Mouse (Mus musculus): ENCODE measurements around the gene Map3k11.
"Not testable (repeated sequence)": the region's sequence is repeated elsewhere in the genome, so short reads cannot be mapped to it uniquely, and the experiment has no call there.

Gene Map3k11

GRCm38 (mm10) chr19:5668372-5668771 is 20.2 kb upstream of the Map3k11 start:
- no peak for DNase-seq

GRCm38 (mm10) chr19:5680432-5680831 is 8.1 kb upstream of the Map3k11 start:
- no peak for DNase-seq

- no peak for DNase-seq
These were observed 4.3 kb upstream of the Map3k11 start for GRCm38 (mm10) chr19:5684236-5684635.

- no peak for DNase-seq
These were observed 3.6 kb upstream of the Map3k11 start for GRCm38 (mm10) chr19:5684985-5685384.

- DNase-seq = no peak
These were observed 3.1 kb upstream of the Map3k11 start for GRCm38 (mm10) chr19:5685431-5685830.

GRCm38 (mm10) chr19:5685861-5686260 is 2.7 kb upstream of the Map3k11 start:
- no peak for DNase-seq

- no peak for DNase-seq
These were observed 2.1 kb upstream of the Map3k11 start for GRCm38 (mm10) chr19:5686437-5686836.

- not testable (repeated sequence) for DNase-seq
These were observed 1.6 kb upstream of the Map3k11 start for GRCm38 (mm10) chr19:5686954-5687353.

GRCm38 (mm10) chr19:5687738-5688137 is 804 bp upstream of the Map3k11 start:
- DNase-seq = no peak

GRCm38 (mm10) chr19:5689088-5689428 is 516 bp downstream of the Map3k11 start:
- DNase-seq = no peak

- DNase-seq = peak; percentile 85
These were observed 1.2 kb downstream of the Map3k11 start for GRCm38 (mm10) chr19:5689565-5690342.

- peak; percentile 18 for DNase-seq
These were observed 1.8 kb downstream of the Map3k11 start for GRCm38 (mm10) chr19:5690343-5690735.

- no peak for DNase-seq
These were observed 3.1 kb downstream of the Map3k11 start for GRCm38 (mm10) chr19:5691601-5692000.

- no peak for DNase-seq
These were observed 3.8 kb downstream of the Map3k11 start for GRCm38 (mm10) chr19:5692086-5692912.

GRCm38 (mm10) chr19:5692913-5693396 is 4.4 kb downstream of the Map3k11 start:
- no peak for DNase-seq

- DNase-seq = no peak
These were observed 5.3 kb downstream of the Map3k11 start for GRCm38 (mm10) chr19:5693801-5694200.

- no peak for DNase-seq
These were observed 7.4 kb downstream of the Map3k11 start for GRCm38 (mm10) chr19:5695849-5696462.

- DNase-seq = peak; percentile 62
These were observed 15.7 kb downstream of the Map3k11 start, which contains the start of gene Kcnk7 for GRCm38 (mm10) chr19:5704163-5704800. Kcnk7 (plus strand) TSS chr19:5704367.

GRCm38 (mm10) chr19:5704801-5705571 is 16.4 kb downstream of the Map3k11 start:
- no peak for DNase-seq

- DNase-seq = no peak
These were observed 21.5 kb downstream of the Map3k11 start for GRCm38 (mm10) chr19:5710068-5710467.

- no peak for DNase-seq
These were observed 22.0 kb downstream of the Map3k11 start for GRCm38 (mm10) chr19:5710581-5710980.

GRCm38 (mm10) chr19:5711218-5711617 is 22.7 kb downstream of the Map3k11 start:
- DNase-seq = peak; percentile 74
